Mouse (Mus musculus): ENCODE results near the gene Svs3b.
"Not testable (repeated sequence)": the region's sequence is repeated elsewhere in the genome, so short reads cannot be mapped to it uniquely, and the experiment has no call there.

GRCm38 (mm10) chr2:164256540-164256939, at the start of gene Svs3b:
- TF ChIP-seq POLR2A (IDR thresholded peaks at IDR 0.05; ENCODE audit: insufficient read length, low read depth); MYOD1 (IDR thresholded peaks at IDR 0.05; ENCODE audit: control insufficient read depth in 1 of 3, insufficient read length in 2 of 3, low read depth in 2 of 3); E2F4 (IDR thresholded peaks at IDR 0.05; ENCODE audit: insufficient read depth); CEBPB (IDR thresholded peaks at IDR 0.05; ENCODE audit: insufficient read depth, poor library complexity, severe bottlenecking); POLR2AphosphoS2 (IDR thresholded peaks at IDR 0.05; ENCODE audit: insufficient read length, low read depth): not testable (repeated sequence)

Data from myocyte (in vitro differentiated cells).